Mouse (Mus musculus) layer of hippocampus, postnatal 10 days (tissue): ENCODE measurements around the gene A930017K11Rik. TPM values are rescaled to one million over a fixed set of nuclear protein-coding genes. Genes with fewer than 3 reads are reported as not detected.

Source experiments
- DNase-seq, 2 experiments: peaks; one replicate each; pipeline ENCODE4 v3.0.0; 2021; ENCODE audit warnings: low spot score in 2 of 2
- long read RNA-seq: library from polyadenylated mRNA; stranded (forward); transcript quantifications from one replicate; pipeline ENCODE4 v2.0.0, GENCODE M21; 2023
- total RNA-seq, 2 experiments: library from RNA; stranded (reverse); gene quantifications; 2 replicates each; pipeline ENCODE4 v1.2.3; 2021

A930017K11Rik gene
- not detected for total RNA-seq
- long read RNA-seq = 0 reads

DNA sequence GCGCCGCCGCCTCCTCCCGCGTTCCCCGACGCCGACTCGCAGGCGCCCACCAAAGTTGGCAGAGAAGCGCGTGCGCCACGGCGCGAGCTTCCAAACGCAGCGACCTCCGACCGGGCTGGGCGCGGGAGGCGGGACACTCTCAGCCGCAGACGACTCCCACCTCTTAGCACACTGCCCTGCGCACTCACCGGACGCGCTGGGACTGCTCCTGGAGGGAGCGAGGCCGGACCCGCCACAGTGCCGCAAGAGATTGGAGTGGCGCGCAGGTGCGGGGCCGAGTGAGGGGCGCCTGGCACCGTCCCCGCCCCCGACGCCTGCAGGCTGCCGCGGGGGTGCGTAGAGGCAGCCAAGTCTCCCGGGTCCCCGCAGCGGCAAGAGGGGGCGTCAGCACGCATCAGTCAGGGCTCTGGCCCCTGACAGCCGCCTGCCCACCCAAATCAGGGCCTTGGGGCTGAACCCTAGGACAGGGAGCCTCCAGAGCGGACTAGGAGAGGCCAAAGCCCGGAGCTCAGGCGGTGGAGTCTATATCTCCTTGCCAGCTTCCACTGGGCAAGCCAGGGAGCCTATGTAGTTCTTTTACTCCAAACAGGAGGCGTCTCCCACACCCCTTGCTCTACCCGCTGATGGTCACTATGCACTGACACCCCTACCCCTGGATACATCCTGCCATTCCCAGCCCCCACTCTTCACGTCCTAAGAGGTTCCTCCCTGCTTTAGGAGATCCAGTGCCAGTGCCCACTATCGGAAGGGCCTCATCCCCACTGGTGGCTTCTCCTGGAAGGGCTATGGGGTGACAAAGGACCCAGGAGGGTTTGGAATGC is at the start of gene A930017K11Rik:
Gene A930017K11Rik (minus strand): TSS at position 763 of the 821 bp plus-strand sequence.
- DNase-seq = no peak

DNA sequence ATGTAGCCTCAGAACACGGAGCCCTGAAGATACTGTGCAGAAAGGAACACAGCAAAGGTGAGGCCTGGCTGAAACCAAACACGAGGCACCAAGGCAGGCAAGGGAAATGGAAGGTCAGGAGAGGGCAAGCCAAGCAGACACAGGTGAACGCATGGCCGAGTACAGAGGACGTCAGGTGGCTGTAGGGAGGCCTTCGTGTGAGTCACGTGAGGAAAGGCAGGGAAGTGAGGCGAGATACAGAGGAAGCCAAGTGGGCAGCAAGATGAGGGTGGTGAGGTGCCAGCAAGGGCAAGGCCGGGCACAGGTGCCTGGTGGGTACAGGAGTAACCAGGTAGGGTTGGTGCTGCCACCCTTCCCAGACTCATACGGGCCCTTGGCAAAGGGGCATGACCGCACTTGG is 46.1 kb upstream of the A930017K11Rik start:
- no peak for DNase-seq

DNA sequence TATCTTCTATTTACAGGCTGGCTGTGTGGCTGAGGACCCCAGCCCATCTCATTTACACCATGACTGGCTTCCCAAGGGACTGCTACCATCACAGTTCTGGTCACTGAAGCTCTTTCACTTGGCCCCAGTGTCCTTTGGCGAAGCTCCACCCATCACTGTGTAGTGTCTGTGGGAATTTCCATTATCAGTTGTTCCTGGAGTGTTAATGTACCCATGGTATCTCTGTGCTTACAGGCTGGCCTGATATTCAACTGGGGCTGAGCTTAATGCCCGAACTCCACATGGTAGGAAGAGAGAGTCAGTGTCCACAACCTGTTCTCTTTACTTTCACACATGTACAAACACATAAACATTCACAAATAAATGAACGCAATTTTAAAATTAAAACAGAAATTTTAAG is 41.1 kb upstream of the A930017K11Rik start:
- DNase-seq = no peak

DNA sequence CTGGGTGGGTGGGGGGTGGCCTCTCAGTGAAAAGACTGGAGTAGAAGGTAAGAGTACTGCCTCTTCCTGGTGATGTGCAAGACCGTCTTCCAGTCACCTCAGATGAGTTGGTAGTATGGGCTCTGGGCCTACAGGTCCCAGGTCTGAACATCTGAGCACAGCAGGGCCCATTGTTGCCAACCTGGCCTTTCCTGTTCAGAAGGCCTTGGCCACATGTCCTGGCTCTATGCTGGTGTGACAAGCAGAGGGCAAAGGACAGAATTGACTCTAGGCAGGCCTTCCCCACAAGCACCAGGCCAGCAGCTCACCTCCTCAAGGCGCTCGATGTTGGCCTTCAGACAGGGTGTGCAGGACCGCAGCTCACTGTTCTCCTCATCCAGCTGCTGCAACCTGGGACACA is 39.9 kb upstream of the A930017K11Rik start:
- DNase-seq = no peak

DNA sequence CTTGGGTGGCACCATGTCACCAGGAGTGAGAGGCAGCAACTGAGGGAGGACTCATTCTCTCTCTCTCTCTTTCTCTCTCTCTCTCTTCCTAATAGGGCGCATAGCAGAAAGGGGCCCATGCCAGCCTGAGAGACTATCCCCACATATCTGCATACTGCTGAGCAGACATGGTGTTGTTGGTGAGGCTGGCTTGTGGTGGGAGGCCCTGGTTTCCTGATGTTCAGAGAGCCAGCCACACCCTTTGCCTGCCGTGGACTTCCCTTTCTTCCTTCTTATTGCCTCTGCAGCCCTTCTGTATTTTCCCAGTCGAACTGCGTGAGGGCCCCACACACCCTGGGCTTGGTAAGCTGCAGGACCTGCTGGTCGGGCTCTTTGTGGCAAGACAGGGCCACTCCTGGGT is 38.0 kb upstream of the A930017K11Rik start:
- DNase-seq = no peak

DNA sequence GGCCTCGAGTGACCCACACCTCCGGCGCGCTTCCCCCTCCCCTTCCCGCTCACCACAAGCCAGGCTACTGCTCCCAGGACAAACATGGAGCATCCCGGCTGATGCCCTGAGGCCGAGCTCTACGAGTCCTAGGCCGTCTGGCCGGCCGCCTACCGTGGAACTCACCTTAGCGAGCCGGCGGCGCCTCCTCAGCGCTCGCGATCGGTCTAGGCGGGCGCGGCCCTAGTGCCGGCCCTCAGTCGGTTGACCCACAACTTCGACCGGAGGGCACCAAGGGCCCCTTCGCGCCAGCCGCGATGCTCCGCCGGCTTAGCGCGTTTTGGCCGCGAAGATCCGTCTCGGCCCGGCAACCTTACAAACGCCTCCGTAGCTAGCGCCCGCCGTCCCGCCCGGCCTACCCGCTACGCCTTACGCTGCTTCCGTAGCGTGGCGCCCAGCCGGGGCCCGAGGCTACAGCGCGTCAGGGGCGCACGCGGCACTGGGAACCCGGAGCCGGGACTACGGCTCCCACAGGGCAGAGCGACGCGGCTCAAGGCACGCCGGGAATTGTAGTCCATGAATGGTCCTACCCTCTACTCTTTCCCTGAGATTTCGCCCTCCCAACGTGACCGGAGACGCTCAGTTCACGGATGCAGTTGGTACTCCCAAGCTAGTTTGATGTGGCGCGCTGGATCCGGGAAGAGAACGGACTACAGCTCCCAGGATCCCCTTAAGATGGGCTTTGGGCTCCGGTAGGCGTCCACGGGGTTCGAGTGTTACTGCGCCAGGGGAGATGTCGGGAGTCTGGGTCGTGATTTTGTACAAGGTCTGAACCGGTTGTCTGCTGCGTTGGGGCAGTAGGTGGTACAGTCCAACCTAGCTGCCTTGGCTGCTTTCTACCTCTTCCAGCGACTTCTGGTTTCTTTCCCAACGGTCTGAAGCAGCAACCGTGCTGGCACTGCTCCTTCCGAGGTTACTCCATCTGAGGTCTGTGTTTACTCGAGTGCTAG is 33.2 kb upstream of the A930017K11Rik start, which contains the start of gene Capn15:
Gene Capn15 (minus strand): TSS at position 491 of the 989 bp plus-strand sequence.
- peak; percentile 93 to 96 for DNase-seq

DNA sequence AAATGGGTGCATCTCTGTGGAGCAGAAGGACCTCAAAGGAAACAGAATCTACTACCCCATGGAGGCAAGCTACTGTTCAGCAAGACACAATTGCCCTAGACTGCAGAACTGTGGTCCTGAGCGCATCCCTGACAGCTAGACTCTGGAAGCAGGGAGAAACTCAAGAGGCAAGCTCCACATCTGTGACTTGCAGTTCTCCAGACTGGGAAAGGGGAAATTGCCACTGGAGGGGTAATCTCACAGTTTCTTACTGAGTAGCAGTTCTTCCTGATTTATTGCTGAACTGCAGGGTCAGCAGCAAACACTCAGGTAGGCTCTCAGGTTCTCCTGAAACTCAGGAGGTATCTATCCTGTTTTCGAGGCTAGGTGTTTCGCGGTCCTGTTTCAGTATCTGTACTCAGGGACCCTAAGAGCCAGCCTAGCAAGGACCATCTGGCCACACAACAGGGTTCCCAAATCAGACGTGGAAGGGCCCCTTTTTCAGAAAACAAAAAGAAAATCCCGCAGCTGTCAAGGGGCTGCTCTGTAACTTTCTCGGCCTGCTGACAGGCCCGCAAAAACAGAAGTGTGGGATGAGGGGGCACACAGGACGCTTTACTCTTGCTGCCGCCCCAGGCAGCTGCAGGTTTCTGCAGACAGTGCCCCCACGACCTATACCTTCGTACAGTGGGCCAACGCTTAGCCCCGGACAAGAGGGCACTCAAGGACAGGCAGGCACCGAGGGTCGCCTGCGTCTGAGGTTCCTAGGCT is 32.4 kb upstream of the A930017K11Rik start:
- no peak for DNase-seq

DNA sequence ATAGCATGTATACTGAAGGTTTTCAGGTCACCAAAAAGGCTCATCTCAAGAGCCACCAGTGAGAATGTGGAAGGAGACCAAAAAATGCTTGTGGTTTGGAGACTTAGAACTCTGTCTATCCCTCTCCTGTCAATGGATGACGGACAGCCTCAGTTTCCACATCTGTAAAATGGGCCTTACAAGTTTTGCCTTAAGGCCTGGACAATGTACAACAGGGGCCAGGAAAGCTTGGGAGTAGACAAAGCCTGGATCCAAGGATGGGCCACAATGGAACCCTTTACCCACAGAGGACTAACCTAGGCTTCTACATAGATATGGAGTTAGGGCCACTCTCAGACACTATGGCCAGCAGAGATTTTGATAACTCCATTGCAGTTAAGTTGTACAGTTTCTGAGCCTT is 31.7 kb upstream of the A930017K11Rik start:
- no peak for DNase-seq

DNA sequence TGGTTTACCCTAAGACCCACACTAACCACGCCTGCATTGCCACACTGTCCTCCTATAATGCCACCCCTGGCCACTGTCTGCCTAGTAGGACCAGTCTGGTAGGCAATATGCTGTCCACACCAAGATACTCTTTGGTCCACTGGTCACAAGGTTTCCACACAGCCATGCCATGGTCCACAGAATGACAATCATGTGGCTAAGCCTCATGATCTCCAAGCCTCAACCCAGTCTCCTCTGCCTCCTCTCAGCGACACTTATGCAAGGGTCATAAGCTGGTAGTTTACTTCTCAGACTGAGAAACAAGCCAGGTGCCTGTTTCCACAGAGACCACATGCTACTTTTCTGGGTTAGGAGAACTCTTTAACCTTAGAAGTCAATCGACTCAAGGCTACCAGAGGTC is 30.5 kb upstream of the A930017K11Rik start:
- no peak for DNase-seq

DNA sequence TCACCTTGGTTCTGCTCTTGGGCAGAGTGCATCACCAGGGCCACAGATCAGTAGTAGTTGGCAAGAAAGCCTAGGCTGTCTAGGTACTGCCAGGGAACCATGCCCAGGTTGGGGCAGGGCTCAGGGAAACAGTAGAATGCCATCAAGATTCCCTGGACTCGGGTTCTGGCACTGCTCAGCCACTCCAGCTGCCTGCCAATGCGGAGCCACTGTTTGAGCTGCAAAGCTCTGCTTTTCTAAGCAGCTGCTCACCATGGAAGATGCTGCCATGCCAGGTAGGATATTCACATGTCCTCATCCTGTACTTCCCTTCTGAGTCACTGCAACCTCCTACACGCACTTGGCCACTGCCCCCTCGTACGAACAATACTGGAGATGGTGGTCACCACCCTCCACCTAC is 28.5 kb upstream of the A930017K11Rik start:
- no peak for DNase-seq

DNA sequence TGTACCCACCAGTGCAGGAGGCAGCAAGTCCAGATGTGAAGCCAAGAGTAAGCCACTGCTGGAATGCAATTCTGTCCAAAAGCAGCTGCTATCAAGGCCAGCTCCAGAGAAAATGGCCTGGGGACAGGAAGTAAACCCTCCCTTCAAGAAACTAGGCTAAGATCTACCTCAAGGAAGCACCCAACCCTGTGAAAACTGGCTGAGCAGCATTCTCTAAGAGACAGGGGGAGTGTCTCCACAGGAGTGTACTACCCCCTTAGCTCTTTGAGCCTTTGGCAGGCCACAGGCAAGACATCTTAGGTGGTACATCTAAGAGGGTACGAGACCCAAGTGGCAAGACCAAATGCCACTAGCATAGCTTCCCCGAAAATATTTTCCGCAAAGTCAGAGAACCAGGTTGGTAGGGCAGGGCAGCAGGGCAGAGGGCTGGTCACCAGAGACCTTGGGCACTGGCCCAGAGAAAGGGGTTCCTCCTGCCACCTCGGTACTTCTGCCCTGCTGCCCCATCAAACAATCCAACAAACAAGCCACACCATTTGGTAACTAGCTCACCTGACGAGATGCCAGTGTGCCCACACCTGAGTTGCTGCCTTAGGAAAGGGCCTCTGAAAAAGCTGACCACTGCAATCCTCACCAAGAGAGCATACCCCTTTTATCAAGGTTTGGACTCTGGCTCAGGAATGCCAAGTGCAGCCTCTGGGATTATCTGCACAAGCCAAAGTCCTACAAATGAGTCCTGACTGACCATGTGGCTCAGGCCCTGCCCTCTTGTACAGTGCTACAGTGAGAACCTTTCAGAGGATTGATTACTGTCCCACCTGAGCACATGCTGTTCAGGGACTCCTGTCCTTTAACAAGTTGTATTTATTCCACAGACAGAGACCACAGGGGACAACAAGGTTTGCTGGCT is 27.7 kb upstream of the A930017K11Rik start:
- no peak for DNase-seq

DNA sequence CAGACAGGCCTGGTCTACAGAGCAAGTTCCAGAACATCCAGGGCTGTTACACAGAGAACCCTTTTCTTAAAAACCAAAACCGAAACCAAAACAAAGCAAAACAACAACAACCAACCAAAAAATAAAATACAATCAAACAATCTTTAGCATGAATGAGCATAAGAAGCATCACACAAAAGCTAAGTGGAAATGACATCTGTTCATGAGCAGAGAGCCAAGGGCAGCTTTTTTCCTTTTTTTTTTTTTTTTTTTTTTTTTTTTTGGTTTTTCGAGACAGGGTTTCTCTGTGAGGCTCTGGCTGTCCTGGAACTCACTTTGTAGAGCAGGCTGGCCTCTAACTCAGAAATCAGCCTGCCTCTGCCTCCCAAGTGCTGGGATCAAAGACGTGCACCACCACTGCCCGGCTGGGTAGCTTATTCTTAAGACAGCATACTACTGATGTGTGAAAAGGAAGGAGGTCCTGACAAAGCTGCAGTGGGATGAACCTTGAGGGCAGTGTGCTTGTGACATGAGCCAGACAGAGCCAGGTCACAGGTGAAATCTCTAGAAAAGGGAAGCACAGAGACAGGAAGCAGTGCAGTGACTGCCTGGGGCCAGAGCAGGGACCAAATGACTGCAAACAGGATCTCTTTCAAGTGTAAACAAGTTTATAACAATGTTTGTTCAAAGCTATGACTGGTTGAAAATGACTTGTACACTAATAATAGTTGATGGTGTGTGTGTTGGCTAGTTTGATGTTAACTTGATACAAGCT is 18.8 kb upstream of the A930017K11Rik start:
- DNase-seq = no peak

DNA sequence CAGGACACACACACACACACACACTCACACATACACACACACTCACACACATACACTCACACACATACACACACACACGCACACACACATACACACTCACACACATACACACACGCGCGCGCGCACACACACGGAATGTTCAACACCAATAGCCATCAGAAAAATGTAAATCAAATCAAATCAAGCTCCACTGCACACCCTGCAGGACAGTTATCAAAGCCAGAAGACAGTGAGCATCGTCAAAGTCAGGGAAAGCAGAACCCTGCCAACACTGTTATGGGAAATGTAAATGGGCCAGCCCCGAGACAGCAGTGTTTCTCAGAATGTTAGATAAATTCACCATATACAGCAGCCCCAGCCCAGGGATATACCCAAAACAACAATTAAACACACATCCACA is 18.1 kb upstream of the A930017K11Rik start:
- no peak for DNase-seq

DNA sequence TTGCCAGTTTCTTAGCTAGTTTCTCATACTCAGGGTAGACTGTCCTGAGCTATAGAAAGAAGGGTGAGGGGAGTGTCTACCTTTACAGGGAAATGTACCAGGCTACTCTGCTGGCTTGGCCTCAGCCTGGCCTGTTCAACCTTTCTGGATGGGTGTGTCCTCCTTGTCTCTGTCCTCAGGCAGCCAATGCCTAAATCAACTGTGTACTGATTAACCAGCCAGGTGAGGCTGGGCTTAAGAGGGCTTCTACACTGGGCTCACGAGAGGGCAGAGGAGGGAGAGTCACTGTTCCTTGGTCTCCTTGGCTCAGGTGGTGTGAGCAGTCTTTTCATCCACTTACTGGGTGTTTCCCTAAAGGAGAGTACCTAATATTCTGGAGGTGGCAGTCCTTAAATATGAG is 15.8 kb upstream of the A930017K11Rik start:
- DNase-seq = no peak

DNA sequence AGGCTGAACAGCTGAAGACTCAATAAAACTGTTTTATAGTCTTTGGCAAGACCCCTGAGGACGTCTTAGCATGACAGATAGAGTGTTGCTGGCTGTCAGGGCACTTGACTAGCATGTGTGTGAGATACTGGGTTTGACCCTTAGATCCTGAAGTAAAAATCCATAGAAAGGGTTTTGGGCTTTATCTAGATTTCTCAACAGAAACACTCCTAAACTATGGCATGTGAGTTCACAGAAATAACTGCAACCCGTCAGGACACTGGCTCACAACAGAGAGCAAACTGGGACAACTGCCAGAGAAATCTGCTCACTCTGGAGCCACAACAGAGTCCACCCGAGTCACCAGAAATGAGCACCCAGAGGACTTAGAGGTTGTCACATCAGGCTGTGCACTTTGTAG is 15.3 kb upstream of the A930017K11Rik start:
- DNase-seq = no peak

DNA sequence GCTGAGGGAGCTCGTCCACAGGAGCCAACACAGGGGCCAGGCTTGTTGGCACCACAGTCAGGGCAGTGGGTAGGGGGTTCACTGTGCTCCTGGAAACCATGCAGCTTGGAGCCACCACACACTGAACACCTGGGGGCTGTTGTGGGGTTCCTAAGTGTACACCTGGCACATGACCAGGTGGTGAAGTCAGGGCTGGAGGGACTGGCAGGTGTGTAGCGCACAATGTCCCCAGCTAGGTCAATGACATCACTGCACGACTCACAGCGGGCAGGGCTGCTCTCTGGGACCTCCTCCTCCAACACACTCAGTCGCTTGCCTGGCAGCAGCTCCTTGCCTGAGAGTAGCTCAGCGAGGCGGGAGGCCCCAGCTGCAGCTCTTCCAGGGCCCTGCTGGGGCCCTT is 11.9 kb upstream of the A930017K11Rik start:
- DNase-seq = no peak

DNA sequence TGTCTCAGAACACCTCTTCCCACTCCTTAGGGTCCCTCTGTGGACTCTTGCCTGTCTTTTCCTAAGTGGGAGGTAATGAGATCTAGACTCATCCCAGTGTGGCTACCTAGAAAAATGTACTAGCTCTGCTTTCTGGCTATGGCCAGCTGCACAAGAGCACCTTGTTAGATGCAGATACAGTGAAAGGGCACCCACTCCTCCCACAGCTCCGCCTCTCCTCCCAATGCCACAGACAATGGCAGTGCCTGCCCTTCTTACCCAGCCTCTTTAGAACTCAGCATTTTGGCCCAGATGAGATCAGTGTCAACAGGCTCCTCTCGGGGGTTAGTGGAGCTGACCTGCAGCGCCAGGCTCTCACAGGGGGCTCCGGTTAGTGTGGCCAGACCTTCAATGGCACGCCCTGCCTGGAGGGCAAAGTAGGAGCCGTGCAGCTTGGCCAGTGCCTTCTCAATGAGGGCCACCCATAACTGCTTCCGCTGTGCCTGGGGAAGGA is 10.1 kb upstream of the A930017K11Rik start:
- DNase-seq = no peak

DNA sequence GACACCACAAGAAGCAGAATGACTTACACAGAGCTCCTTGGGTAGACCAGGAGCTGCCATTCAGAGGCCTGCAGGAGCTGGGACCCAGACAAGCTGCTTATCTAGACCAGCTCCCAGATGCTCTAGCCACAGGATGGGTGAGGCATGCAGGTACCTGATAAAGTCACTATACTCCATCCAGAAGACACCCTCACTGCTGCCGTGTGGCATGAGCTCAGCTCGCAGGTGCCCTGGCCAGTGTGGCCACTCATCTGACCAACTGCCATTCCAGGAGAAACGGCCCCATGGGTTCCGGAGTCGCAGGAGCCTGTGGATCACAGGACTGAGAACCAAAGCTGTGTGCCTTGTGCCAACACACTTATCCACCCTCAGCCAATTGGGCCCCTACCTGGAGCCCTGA is 9.2 kb upstream of the A930017K11Rik start:
- DNase-seq = no peak
